Mouse (Mus musculus) brain, embryonic 14.5 days (tissue): ENCODE data around the gene Tceal7. TPM values are rescaled to one million over a fixed set of nuclear protein-coding genes. Genes with fewer than 3 reads are reported as not detected.

Experiments used
- DNase-seq: peaks from one replicate; pipeline ENCODE4 v3.0.0-alpha.2; 2011; ENCODE audit warnings: low read depth
- CTCF ChIP-seq: fragments of 200-500 bp; IDR thresholded peaks from 2 replicates; pipeline ENCODE4 v1.5.1; 2012; ENCODE audit warnings: inconsistent platforms, mild to moderate bottlenecking, moderate library complexity, borderline replicate concordance; ENCODE audit not compliant: insufficient read depth, insufficient read length; ENCODE audit errors: extremely low read depth
- POLR2A ChIP-seq: fragments of 200-500 bp; IDR thresholded peaks from 2 replicates; pipeline ENCODE4 v1.6.1; 2012; ENCODE audit warnings: mild to moderate bottlenecking, inconsistent platforms, borderline replicate concordance; ENCODE audit not compliant: poor library complexity, insufficient read depth, insufficient read length, severe bottlenecking; ENCODE audit errors: extremely low read depth
- polyA plus RNA-seq: library from polyadenylated mRNA; depleted of rRNA; stranded (reverse); fragments of >200 nt; gene quantifications from 2 replicates; pipeline ENCODE4 v1.2.3, GENCODE M21; 2012

The Tceal7 gene
- polyA plus RNA-seq, 1 experiment: 1.3 TPM

GRCm38 (mm10) chrX:136204406-136204805, 10.2 kb upstream of the Tceal7 start:
- no peak for TF ChIP-seq CTCF
- no peak for TF ChIP-seq POLR2A
- no peak for DNase-seq

DNA sequence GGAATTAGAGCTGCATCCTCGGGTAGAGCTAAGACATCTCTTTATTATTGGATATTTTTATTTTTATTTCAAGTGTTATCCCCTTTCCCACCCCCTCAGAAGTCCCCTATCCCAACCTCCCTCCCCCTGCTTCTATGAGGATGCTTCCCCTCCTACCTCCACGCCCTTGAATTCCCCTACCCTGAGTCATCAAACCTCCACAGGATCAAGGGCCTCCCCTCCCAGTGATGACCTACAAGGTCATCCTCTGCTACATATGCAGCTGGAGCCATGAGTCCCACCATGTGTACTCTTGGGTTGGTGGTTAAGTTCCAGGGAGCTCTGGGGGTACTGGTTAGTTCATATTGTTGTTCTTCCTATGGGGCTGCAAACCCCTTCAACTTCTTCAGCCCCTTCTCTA, 1.2 kb upstream of the Tceal7 start:
- no peak for DNase-seq
- no peak for TF ChIP-seq POLR2A
- no peak for TF ChIP-seq CTCF

- TF ChIP-seq POLR2A (no peak), CTCF (no peak)
Observed at GRCm38 (mm10) chrX:136216303-136216702, 1.7 kb downstream of the Tceal7 start.

GRCm38 (mm10) chrX:136223714-136224113, 9.1 kb downstream of the Tceal7 start:
- no peak for TF ChIP-seq CTCF
- TF ChIP-seq POLR2A: no peak

More at GRCm38 (mm10) chrX:136216303-136216702, 1.7 kb downstream of the Tceal7 start:
- DNase-seq: peak; percentile 37

GRCm38 (mm10) chrX:136227768-136228167, 13.2 kb downstream of the Tceal7 start:
- DNase-seq: peak; percentile 41

More at GRCm38 (mm10) chrX:136223714-136224113, 9.1 kb downstream of the Tceal7 start:
- DNase-seq: no peak

GRCm38 (mm10) chrX:136238118-136238517, 23.5 kb downstream of the Tceal7 start:
- DNase-seq: peak; percentile 61
- TF ChIP-seq CTCF (peak; percentile 39; the same call in 1 of the 2 replicates), POLR2A (no peak)

More at GRCm38 (mm10) chrX:136227768-136228167, 13.2 kb downstream of the Tceal7 start:
- no peak for TF ChIP-seq CTCF
- TF ChIP-seq POLR2A: no peak

DNA sequence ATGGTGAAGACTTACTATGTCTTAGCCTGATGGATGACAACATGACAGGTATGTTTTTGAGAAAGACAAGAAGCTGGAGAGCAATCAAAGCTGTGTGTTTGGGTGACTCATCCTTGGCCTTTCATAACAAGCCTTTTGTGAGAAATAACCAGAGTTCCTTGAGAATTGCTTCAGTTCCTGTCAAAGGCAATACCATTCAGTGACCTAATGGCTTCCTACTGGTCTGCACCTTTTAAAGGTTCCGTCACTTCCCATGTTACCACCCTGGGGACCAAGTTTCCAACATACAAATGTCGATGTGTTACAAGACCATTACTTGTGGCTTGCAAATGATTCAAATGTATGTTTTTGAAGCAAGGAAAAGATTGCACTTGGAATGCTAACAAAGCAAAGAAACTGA, 28.6 kb downstream of the Tceal7 start:
- DNase-seq: no peak
- TF ChIP-seq CTCF (no peak), POLR2A (no peak)

DNA sequence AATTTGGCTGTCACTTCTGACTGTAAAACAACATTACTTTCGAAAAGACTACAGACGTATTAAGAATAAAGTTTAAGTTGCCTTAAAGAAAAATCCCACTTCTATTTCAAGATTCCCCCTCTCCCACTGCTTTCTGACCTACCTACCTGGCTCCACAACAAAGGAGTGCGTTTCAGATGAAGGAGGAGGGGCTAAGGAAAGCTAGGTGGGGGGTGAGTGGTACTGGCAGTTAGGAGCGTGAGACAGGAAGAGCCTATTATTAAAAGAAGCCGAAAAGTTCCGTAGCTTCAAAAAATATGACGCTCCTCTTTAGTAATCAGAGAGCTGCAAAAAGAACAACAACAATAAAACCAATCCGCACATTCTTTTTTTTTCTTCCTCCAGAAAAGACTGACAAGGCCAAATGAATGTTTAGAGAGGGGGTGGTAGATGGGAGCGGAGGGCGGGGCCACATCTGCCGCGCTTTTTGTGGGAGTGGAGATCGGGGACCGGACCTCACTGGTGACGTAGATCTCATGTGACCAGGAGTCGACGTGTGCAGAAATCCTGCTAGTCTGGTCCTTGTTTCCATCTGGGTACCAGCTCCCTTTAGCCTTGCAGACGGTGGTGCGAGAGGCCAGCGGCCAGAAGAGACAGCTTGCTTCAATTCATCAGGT, 30.1 kb downstream of the Tceal7 start, which contains the start of gene Tceal9:
Tceal9 (plus strand) TSS at position 506 of the 656 bp plus-strand sequence.
- DNase-seq: peak; percentile 94
- TF ChIP-seq CTCF (no peak), POLR2A (peak; percentile 62; the same call in 1 of the 2 replicates)

GRCm38 (mm10) chrX:136245521-136246071, 31.0 kb downstream of the Tceal7 start:
- DNase-seq: peak; percentile 69
- TF ChIP-seq CTCF (no peak), POLR2A (no peak)

- TF ChIP-seq POLR2A: no peak
- no peak for TF ChIP-seq CTCF
- no peak for DNase-seq
Observed at GRCm38 (mm10) chrX:136248811-136249210, 34.2 kb downstream of the Tceal7 start.

- no peak for TF ChIP-seq CTCF
- no peak for TF ChIP-seq POLR2A
- DNase-seq: no peak
Observed at GRCm38 (mm10) chrX:136249671-136250070, 35.1 kb downstream of the Tceal7 start.
